Mouse (Mus musculus): ENCODE measurements around the gene Nxnl2.

DNA sequence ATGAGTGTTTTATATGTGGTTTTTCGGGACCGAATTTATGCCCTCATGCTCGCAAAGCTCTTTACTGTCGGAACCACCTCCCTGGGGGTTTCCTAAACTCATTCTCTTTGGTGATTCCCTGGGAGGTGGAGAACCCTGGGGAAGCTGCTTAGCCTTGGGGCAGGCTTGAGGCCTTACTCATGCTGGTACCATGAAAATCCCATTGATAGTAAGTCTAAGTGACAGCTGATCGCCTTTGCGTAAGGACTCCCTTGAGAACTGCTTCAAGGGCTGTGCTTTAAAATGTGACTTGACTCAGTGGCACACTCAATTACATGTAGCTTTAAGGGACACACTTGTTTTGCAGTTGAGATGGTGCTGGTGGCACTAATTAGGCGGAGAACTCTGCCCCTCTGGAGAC lies 1.8 kb downstream of the Nxnl2 start:
- TF ChIP-seq CTCF (IDR thresholded peaks at IDR 0.05; ENCODE audit: low read depth) (no peak), EP300 (IDR thresholded peaks at IDR 0.05; ENCODE audit: low read depth) (no peak)

Measured in liver, postnatal 0 days (tissue).